Mouse (Mus musculus): ENCODE results near the gene Farp1.
"Not testable (repeated sequence)": the region's sequence is repeated elsewhere in the genome, so short reads cannot be mapped to it uniquely, and the experiment has no call there.

Farp1 gene

DNA sequence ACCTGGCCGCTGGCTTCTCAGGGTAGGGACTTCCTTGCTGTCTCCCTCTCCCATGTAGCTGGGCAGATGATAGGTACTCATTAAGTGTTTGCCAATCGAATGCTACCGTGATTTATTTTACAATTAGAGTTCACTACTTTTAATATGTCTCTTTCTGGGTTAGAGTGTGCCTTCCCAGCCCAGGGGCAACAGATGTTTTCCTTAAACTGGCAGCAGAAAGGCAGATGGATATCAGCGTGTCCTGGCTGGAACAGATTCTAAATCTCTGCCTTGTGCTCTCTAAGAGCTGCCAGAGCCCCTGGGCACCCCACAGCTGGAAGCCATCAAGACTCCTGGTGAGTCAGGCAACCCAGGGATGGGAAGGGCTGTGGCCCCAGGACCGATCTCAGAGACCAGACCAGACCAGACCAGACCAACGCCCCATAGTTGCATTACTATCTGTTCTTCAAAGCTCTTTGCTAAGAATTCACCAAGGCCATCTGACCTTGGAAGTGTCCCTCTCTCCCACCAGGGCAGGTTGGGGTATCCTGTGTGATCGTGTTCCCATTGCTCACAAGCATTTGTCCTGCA, 69.8 kb downstream of the Farp1 start:
- DNase-seq (ENCODE audit: low read depth, low spot score) = peak; percentile 89

- no peak for DNase-seq (ENCODE audit: low read depth, low spot score)
Observed at GRCm38 (mm10) chr14:121106906-121107305, 71.9 kb downstream of the Farp1 start.

DNA sequence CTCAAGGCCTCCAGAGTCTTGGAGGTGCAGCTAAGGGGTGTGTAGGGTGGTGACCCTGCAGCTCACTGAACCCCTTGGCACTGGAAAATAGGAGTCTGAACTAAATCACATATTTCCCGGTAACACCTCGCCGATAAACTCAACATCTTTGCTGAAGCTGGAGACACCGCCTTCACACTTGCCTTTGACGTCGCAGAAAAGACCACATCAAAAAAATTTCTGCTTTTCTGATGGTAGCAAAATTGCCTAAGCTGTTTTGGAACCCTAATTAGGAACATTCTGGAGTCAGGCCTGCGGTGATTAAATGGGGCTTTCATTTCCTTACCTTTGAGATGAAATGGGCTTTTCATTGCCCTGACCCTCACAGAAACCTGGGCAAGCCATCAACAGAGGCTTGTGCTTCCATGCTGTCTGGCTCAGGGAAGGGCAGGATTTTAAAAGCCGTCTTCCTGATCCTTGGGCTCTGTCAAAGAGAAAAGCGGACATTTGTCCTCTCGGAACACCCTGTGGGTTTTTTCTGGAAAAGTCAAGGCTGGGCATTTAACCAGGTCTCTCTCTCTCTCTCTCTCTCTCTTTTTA, 72.8 kb downstream of the Farp1 start:
- no peak for DNase-seq (ENCODE audit: low read depth, low spot score)

GRCm38 (mm10) chr14:121108439-121109115, 73.6 kb downstream of the Farp1 start:
- DNase-seq (ENCODE audit: low read depth, low spot score) = no peak

DNA sequence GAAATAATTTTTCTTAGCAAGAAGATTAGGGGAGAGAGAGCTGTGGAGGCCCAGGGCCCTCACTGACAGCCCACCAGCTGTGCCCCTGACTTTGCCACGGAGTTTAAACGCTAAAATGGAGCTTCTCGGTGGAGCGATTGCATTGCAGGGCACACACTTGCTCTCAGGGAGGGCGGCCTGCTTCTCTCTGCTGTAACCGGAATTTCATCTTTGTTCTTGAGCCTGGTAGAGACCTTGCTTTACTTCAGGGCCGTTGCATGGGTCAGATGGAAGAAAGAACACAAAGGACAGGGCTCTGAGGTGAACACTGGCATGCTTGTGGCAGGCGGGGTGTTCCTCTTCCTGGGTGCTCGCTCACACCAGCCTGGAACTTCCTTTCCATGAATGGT, 74.1 kb downstream of the Farp1 start:
- no peak for DNase-seq (ENCODE audit: low read depth, low spot score)

DNA sequence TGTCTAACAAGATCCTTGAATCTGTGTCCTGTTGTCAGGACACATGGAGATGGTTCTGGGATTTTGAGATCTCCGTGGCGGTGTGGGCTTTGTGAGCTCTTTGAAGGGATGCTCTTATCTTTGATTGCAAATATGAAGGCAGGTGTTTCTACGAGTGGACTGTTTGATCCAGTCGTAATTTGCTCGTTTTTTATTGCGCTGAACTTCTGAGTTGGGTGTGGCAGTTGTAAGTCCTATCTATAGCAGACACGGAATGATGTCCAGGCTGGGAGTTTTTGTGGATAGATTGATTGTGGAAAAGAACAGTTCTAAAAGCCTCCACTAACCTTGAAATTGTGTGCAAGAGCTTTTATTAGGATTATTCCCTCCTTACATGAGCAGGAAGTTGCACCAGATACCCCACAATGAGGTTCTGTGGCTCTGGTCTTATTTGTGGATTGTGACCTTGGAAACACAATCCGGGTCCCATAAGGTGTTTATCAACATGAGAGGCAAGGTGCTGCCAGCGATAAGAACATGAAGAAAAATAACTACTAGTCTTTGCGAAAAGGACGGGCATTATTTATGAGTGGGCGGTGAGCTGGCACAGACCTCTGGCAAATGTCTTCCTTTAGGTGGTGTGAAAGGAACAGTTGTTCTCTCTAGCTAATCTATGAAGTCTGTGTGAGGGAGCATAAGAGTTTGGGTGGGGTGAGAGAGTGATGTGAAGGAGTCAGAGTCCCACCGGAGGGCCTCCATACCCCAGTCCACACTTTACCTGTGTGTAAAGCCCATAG, 75.7 kb downstream of the Farp1 start:
- no peak for DNase-seq (ENCODE audit: low read depth, low spot score)

- DNase-seq (ENCODE audit: low read depth, low spot score) = no peak
Observed at GRCm38 (mm10) chr14:121112061-121112460, 77.1 kb downstream of the Farp1 start.

GRCm38 (mm10) chr14:121113785-121114184, 78.8 kb downstream of the Farp1 start:
- DNase-seq (ENCODE audit: low read depth, low spot score) = no peak

- DNase-seq (ENCODE audit: low read depth, low spot score) = no peak
Observed at GRCm38 (mm10) chr14:121116696-121117095, 81.7 kb downstream of the Farp1 start.

DNA sequence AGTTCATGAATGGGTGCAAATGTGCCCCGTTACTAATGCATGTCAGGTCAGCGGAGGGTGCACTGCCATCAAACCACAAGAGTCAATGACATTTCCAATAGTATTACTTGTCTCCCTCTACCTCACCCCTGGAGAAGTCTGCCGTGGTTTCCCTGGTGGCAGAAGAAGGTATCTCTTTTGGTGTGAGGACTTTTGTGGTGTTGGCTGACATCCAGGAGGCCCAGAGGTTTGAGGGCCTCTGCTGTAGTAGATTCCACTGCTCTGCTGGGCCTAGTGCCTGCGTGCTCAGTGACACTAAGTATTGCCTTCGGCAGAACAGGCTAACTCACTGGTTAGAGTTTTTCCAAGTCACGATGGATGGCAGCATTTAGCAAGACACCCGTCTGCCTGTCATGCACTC, 83.9 kb downstream of the Farp1 start:
- DNase-seq (ENCODE audit: low read depth, low spot score) = peak; percentile 72

DNA sequence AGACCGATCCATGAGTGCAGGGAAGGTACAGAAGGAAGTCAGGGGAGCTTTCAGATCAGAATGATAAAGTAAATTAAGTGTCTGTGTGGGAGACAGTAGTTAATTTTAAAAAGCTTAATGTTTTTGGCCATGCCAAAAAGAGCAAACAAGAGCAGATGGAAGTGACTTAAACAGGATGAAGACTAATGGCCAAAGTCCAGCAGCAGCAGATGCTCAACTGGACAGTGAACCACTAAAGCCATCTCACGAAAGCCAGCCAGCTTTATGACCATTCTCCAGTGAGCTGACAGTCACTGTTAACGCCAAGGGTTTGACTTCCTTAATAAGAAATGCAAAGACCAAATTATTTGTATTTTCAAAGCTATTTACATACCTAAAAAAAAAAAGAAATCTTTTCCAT, 86.7 kb downstream of the Farp1 start:
- no peak for DNase-seq (ENCODE audit: low read depth, low spot score)

GRCm38 (mm10) chr14:121122852-121123251, 87.9 kb downstream of the Farp1 start:
- no peak for DNase-seq (ENCODE audit: low read depth, low spot score)

DNA sequence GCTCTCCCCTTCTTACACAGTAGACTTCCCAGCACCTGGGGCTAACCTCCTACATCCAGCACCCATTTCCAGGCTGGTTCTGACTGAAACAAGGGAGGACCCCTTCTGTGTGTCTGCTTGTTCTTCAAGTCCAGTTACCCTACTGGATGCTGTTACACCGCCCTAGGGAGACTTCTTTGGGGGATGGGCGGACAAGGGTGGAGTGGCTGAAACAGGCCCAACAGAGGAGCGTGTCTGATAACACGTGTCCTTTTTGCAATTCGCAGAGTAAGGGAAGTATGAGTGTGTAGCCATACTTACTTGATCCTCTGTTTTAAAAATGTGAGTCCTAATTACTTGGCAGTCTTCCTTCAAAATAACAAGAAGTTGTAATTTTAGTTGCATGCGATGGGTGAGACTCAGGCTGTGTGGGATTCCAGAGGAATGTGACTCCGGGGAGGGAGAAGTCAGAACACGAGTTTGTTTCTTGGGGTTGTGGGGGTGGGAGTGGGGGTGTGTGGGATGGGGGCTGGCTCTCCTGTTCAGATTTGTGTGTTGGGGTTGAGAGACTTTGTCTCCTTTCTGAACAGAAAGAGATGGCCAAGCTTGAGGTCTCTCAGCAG, 89.5 kb downstream of the Farp1 start:
- no peak for DNase-seq (ENCODE audit: low read depth, low spot score)

GRCm38 (mm10) chr14:121125651-121126050, 90.7 kb downstream of the Farp1 start:
- DNase-seq (ENCODE audit: low read depth, low spot score) = peak; percentile 93

DNA sequence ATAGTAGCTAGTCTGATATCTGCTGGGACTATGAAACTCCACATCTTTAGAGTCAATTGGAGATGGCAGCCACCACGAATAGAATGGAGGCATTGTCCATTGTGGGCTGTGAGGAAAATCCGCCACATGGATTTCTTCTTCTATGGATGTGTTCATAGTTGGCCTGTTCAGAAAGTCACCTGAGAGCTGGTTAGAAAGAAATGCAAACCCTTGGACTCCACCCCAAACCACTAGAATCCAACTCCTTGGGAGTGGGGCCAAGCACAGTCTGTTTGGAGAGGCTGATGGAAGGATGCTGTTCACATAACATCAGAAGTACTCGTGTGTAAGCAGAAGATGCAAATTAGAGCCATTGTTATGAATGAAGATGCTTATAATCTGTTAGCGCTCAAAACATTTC, 91.3 kb downstream of the Farp1 start:
- DNase-seq (ENCODE audit: low read depth, low spot score) = no peak

GRCm38 (mm10) chr14:121128858-121129800, 94.1 kb downstream of the Farp1 start:
- DNase-seq (ENCODE audit: low read depth, low spot score) = no peak

- DNase-seq (ENCODE audit: low read depth, low spot score) = not testable (repeated sequence)
Observed at GRCm38 (mm10) chr14:121130351-121130750, 95.4 kb downstream of the Farp1 start.

GRCm38 (mm10) chr14:121134414-121134813, 99.4 kb downstream of the Farp1 start:
- DNase-seq (ENCODE audit: low read depth, low spot score) = no peak

DNA sequence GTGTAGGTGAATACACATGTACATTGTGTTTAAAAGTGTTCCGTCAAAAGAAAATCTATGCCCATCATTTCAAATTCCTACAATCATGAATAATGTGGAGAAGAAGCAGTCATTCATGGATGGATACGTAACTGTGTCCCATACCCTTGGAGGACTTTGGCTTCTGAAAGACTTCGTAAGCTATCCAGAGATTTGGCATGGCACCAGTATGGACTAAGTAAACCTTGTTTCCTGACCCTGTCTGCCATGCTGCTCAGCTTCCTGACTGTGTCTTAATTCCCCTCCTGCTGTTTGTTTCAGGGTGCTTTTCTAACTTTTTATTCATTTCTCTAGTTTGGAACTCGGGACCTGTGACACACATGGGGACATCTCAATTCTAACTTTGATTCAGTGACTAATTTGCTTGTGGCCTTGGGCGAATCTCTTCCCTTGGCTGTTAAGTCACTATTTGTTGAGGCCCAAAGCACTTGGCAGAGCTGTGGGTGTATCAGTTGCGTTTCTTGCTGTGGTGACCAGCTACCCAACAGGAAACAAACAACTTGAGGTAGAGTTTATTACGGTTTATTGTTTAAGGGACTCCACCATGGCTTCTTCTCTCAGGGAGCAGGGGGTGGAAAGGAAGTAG, 108.9 kb downstream of the Farp1 start:
- no peak for DNase-seq (ENCODE audit: low read depth, low spot score)

GRCm38 (mm10) chr14:121144496-121144895, 109.5 kb downstream of the Farp1 start:
- DNase-seq (ENCODE audit: low read depth, low spot score) = no peak

DNA sequence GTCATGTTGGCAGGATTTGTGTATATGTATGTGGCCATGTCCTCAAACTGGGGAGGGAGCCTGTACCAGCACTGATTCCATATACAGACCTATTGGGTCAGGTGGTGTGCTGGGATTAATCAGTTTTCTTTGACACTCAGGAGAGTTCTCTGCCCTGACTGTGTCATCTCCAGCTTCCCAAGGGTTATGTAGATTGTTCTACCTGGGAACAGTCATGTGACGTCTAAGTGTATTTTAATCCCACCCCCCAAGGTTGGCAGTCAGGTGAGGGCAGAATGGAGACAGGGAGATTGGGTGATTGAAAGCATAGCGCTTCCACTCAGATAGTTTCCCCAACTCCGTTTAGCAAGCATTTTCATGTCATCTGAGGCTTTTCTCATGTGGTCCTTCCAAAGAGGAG, 110.3 kb downstream of the Farp1 start:
- no peak for DNase-seq (ENCODE audit: low read depth, low spot score)

Data from ZHBTc4 (cell line).